Mouse (Mus musculus): ENCODE measurements at regions not wholly inside any gene's neighbourhood (a gene's known extent, or its start where the extent isn't known, plus 50 kb on each side); places are given as distances from the start of the nearest gene placed in this dataset.
A peak's percentile ranks its signal among the peaks of the same experiment; 100 is the strongest.

GRCm38 (mm10) chr6:106985132-106985801 lies 185.4 kb upstream of the Crbn start:
- H3K27me3 ChIP-seq (ENCODE audit: control insufficient read depth, insufficient read depth, low read length) = no peaks in the 10 kb centered on the region
- no peaks in the 10 kb centered on the region for H3K9me3 ChIP-seq (replicated peaks; ENCODE audit: control insufficient read depth, low read length)
- WGBS = 34% methylated on average over 4 of the region's 4 CpGs
- no peak overlapping the region for H3K27ac ChIP-seq (ENCODE audit: low read length)
- H3K36me3 ChIP-seq (ENCODE audit: control insufficient read depth, insufficient read depth, low read length) = no peaks in the 10 kb centered on the region
- H3K4me3 ChIP-seq (replicated peaks; ENCODE audit: low read length) = no peak overlapping the region
- H3K4me1 ChIP-seq (ENCODE audit: control insufficient read depth, insufficient read depth, low read length) = no peaks in the 10 kb centered on the region
- no peak for ATAC-seq (ENCODE audit: insufficient read depth, low FRiP score)
- no peak overlapping the region for H3K4me2 ChIP-seq (ENCODE audit: low read depth, low read length)
- no peak overlapping the region for H3K9ac ChIP-seq (ENCODE audit: low read length)

- no peaks in the 10 kb centered on the region for H3K9me3 ChIP-seq (replicated peaks; ENCODE audit: control insufficient read depth, low read length)
- no peaks in the 10 kb centered on the region for H3K4me1 ChIP-seq (ENCODE audit: control insufficient read depth, insufficient read depth, low read length)
- no peak overlapping the region for H3K4me3 ChIP-seq (replicated peaks; ENCODE audit: low read length)
- ATAC-seq (ENCODE audit: insufficient read depth, low FRiP score) = no peak
- no peak overlapping the region for H3K9ac ChIP-seq (ENCODE audit: low read length)
- H3K27me3 ChIP-seq (ENCODE audit: control insufficient read depth, insufficient read depth, low read length) = no peaks in the 10 kb centered on the region
- 93% methylated on average over 1 of the region's 1 CpGs for WGBS
- H3K36me3 ChIP-seq (ENCODE audit: control insufficient read depth, insufficient read depth, low read length) = no peaks in the 10 kb centered on the region
- no peak overlapping the region for H3K27ac ChIP-seq (ENCODE audit: low read length)
- H3K4me2 ChIP-seq (ENCODE audit: low read depth, low read length) = no peak overlapping the region
Measured at GRCm38 (mm10) chr6:106991586-106991985, 191.7 kb upstream of the Crbn start.

GRCm38 (mm10) chr6:107004406-107005120 lies 204.7 kb upstream of the Crbn start:
- ATAC-seq (ENCODE audit: insufficient read depth, low FRiP score) = no peak
- no peak overlapping the region for H3K9ac ChIP-seq (ENCODE audit: low read length)
- H3K4me1 ChIP-seq (ENCODE audit: control insufficient read depth, insufficient read depth, low read length) = no peaks in the 10 kb centered on the region
- H3K9me3 ChIP-seq (replicated peaks; ENCODE audit: control insufficient read depth, low read length) = no peaks in the 10 kb centered on the region
- H3K4me2 ChIP-seq (ENCODE audit: low read depth, low read length) = no peak overlapping the region
- no peak overlapping the region for H3K27ac ChIP-seq (ENCODE audit: low read length)
- no peak overlapping the region for H3K4me3 ChIP-seq (replicated peaks; ENCODE audit: low read length)
- H3K36me3 ChIP-seq (ENCODE audit: control insufficient read depth, insufficient read depth, low read length) = no peaks in the 10 kb centered on the region
- WGBS = 75% methylated on average over 4 of the region's 4 CpGs
- no peaks in the 10 kb centered on the region for H3K27me3 ChIP-seq (ENCODE audit: control insufficient read depth, insufficient read depth, low read length)

GRCm38 (mm10) chr6:107010785-107011184 lies 210.9 kb upstream of the Crbn start:
- ATAC-seq (ENCODE audit: insufficient read depth, low FRiP score) = no peak
- WGBS = 70% methylated on average over 4 of the region's 4 CpGs

GRCm38 (mm10) chr6:107012938-107013511 lies 213.1 kb upstream of the Crbn start:
- no peaks in the 10 kb centered on the region for H3K36me3 ChIP-seq (ENCODE audit: control insufficient read depth, insufficient read depth, low read length)
- no peak overlapping the region for H3K27ac ChIP-seq (ENCODE audit: low read length)
- peak overlapping the region; percentile 12; the same call in 1 of the 2 replicates for H3K4me2 ChIP-seq (ENCODE audit: low read depth, low read length)
- H3K4me3 ChIP-seq (replicated peaks; ENCODE audit: low read length) = no peak overlapping the region
- WGBS = 14% methylated on average over 9 of the region's 9 CpGs
- no peaks in the 10 kb centered on the region for H3K4me1 ChIP-seq (ENCODE audit: control insufficient read depth, insufficient read depth, low read length)
- ATAC-seq (ENCODE audit: insufficient read depth, low FRiP score) = no peak
- H3K9ac ChIP-seq (ENCODE audit: low read length) = no peak overlapping the region
- no peaks in the 10 kb centered on the region for H3K27me3 ChIP-seq (ENCODE audit: control insufficient read depth, insufficient read depth, low read length)
- no peaks in the 10 kb centered on the region for H3K9me3 ChIP-seq (replicated peaks; ENCODE audit: control insufficient read depth, low read length)

More at GRCm38 (mm10) chr6:107010785-107011184, 210.9 kb upstream of the Crbn start:
- Histone ChIP-seq H3K27me3 (ENCODE audit: control insufficient read depth, insufficient read depth, low read length) (no peaks in the 10 kb centered on the region), H3K36me3 (ENCODE audit: control insufficient read depth, insufficient read depth, low read length) (no peaks in the 10 kb centered on the region), H3K4me3 (replicated peaks; ENCODE audit: low read length) (no peak overlapping the region), H3K4me2 (ENCODE audit: low read depth, low read length) (no peak overlapping the region), H3K27ac (ENCODE audit: low read length) (no peak overlapping the region), H3K9me3 (replicated peaks; ENCODE audit: control insufficient read depth, low read length) (no peaks in the 10 kb centered on the region), H3K9ac (ENCODE audit: low read length) (no peak overlapping the region), H3K4me1 (ENCODE audit: control insufficient read depth, insufficient read depth, low read length) (no peaks in the 10 kb centered on the region)

- Histone ChIP-seq H3K9me3 (replicated peaks; ENCODE audit: control insufficient read depth, low read length) (no peaks in the 10 kb centered on the region), H3K27ac (ENCODE audit: low read length) (no peak overlapping the region), H3K27me3 (ENCODE audit: control insufficient read depth, insufficient read depth, low read length) (no peaks in the 10 kb centered on the region), H3K4me1 (ENCODE audit: control insufficient read depth, insufficient read depth, low read length) (no peaks in the 10 kb centered on the region), H3K36me3 (ENCODE audit: control insufficient read depth, insufficient read depth, low read length) (no peaks in the 10 kb centered on the region), H3K9ac (ENCODE audit: low read length) (no peak overlapping the region), H3K4me3 (replicated peaks; ENCODE audit: low read length) (no peak overlapping the region), H3K4me2 (ENCODE audit: low read depth, low read length) (no peak overlapping the region)
- no peak for ATAC-seq (ENCODE audit: insufficient read depth, low FRiP score)
- WGBS = 87% methylated on average over 3 of the region's 3 CpGs
Measured at GRCm38 (mm10) chr6:107019126-107019525, 219.2 kb upstream of the Crbn start.

- ATAC-seq (ENCODE audit: insufficient read depth, low FRiP score) = no peak
Measured at GRCm38 (mm10) chr6:107045177-107045576, 245.3 kb upstream of the Crbn start.

GRCm38 (mm10) chr6:107051604-107052003 lies 251.7 kb upstream of the Crbn start:
- H3K36me3 ChIP-seq (ENCODE audit: control insufficient read depth, insufficient read depth, low read length) = no peaks in the 10 kb centered on the region
- WGBS = 83% methylated on average over 1 of the region's 1 CpGs

More at GRCm38 (mm10) chr6:107045177-107045576, 245.3 kb upstream of the Crbn start:
- Histone ChIP-seq H3K9me3 (replicated peaks; ENCODE audit: control insufficient read depth, low read length) (no peaks in the 10 kb centered on the region), H3K4me2 (ENCODE audit: low read depth, low read length) (no peak overlapping the region), H3K4me1 (ENCODE audit: control insufficient read depth, insufficient read depth, low read length) (no peaks in the 10 kb centered on the region), H3K4me3 (replicated peaks; ENCODE audit: low read length) (no peak overlapping the region), H3K27me3 (ENCODE audit: control insufficient read depth, insufficient read depth, low read length) (no peaks in the 10 kb centered on the region), H3K9ac (ENCODE audit: low read length) (no peak overlapping the region), H3K36me3 (ENCODE audit: control insufficient read depth, insufficient read depth, low read length) (no peaks in the 10 kb centered on the region), H3K27ac (ENCODE audit: low read length) (no peak overlapping the region)
- 61% methylated on average over 3 of the region's 3 CpGs for WGBS

GRCm38 (mm10) chr6:107052180-107052579 lies 252.3 kb upstream of the Crbn start:
- Histone ChIP-seq H3K4me3 (replicated peaks; ENCODE audit: low read length) (no peak overlapping the region), H3K36me3 (ENCODE audit: control insufficient read depth, insufficient read depth, low read length) (no peaks in the 10 kb centered on the region), H3K27me3 (ENCODE audit: control insufficient read depth, insufficient read depth, low read length) (no peaks in the 10 kb centered on the region), H3K9me3 (replicated peaks; ENCODE audit: control insufficient read depth, low read length) (no peaks in the 10 kb centered on the region), H3K27ac (ENCODE audit: low read length) (no peak overlapping the region), H3K4me2 (ENCODE audit: low read depth, low read length) (no peak overlapping the region), H3K4me1 (ENCODE audit: control insufficient read depth, insufficient read depth, low read length) (no peaks in the 10 kb centered on the region), H3K9ac (ENCODE audit: low read length) (no peak overlapping the region)
- 67% methylated on average over 1 of the region's 1 CpGs for WGBS
- no peak for ATAC-seq (ENCODE audit: insufficient read depth, low FRiP score)

More at GRCm38 (mm10) chr6:107051604-107052003, 251.7 kb upstream of the Crbn start:
- Histone ChIP-seq H3K4me3 (replicated peaks; ENCODE audit: low read length) (no peak overlapping the region), H3K27me3 (ENCODE audit: control insufficient read depth, insufficient read depth, low read length) (no peaks in the 10 kb centered on the region), H3K9ac (ENCODE audit: low read length) (no peak overlapping the region), H3K9me3 (replicated peaks; ENCODE audit: control insufficient read depth, low read length) (no peaks in the 10 kb centered on the region), H3K4me2 (ENCODE audit: low read depth, low read length) (no peak overlapping the region), H3K27ac (ENCODE audit: low read length) (no peak overlapping the region), H3K4me1 (ENCODE audit: control insufficient read depth, insufficient read depth, low read length) (no peaks in the 10 kb centered on the region)
- no peak for ATAC-seq (ENCODE audit: insufficient read depth, low FRiP score)

Measured in stomach, embryonic 16.5 days (tissue).